Mouse (Mus musculus) brown adipose tissue, adult 24 weeks (tissue): ENCODE measurements at regions not wholly inside any gene's neighbourhood (a gene's known extent, or its start where the extent isn't known, plus 50 kb on each side); places are given as distances from the start of the nearest gene placed in this dataset.
"Not testable (repeated sequence)": the region's sequence is repeated elsewhere in the genome, so short reads cannot be mapped to it uniquely, and the experiment has no call there.

Source experiments
- H3K27ac ChIP-seq: fragments of 200-500 bp; replicated peaks from 2 replicates; pipeline ENCODE4 v1.5.1; 2012; ENCODE audit warnings: low read depth, mild to moderate bottlenecking, low read length
- H3K4me1 ChIP-seq: fragments of 200-500 bp; 2 replicates; pipeline ENCODE4 v1.6.1; 2012; ENCODE audit warnings: low read length, mixed read lengths; ENCODE audit not compliant: control insufficient read depth, insufficient read depth, insufficient read length
- H3K4me3 ChIP-seq: fragments of 200-500 bp; 2 replicates; pipeline ENCODE4 v1.5.1; 2012; ENCODE audit warnings: low read depth, mild to moderate bottlenecking, low read length, moderate library complexity; ENCODE audit not compliant: insufficient read depth

- H3K27ac ChIP-seq = no peak overlapping the region
- H3K4me3 ChIP-seq = no peak overlapping the region
- H3K4me1 ChIP-seq = no peaks in the 10 kb centered on the region
These were observed 136.6 kb downstream of the Phlda1 start for GRCm38 (mm10) chr10:111642683-111643082.

DNA sequence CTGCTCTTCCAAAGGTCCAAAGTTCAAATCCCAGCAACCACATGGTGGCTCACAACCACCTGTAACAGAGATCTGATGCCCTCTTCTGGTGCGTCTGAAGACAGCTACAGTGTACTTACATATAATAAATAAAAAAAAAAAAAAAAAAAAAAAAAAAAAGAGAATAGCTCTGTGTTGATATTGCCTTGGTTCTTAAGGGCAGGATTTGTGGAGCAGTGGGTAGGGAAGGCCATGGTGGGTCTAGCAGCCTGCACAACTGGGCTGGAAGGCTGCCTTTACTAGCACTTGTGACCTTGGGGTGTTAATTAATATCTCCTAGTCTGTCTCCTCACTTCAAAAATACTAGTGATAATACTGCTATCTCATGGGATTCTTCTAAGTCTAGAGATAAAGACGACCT, 147.7 kb downstream of the Phlda1 start:
- not testable (repeated sequence) for H3K4me3 ChIP-seq, H3K4me1 ChIP-seq, H3K27ac ChIP-seq

GRCm38 (mm10) chr10:111654364-111655226, 148.5 kb downstream of the Phlda1 start:
- H3K27ac ChIP-seq = no peak overlapping the region
- no peak overlapping the region for H3K4me3 ChIP-seq
- no peaks in the 10 kb centered on the region for H3K4me1 ChIP-seq

GRCm38 (mm10) chr10:111658828-111659227, 152.7 kb downstream of the Phlda1 start:
- Histone ChIP-seq H3K27ac (no peak overlapping the region), H3K4me3 (no peak overlapping the region), H3K4me1 (no peaks in the 10 kb centered on the region)

- Histone ChIP-seq H3K4me1 (no peaks in the 10 kb centered on the region), H3K27ac (no peak overlapping the region), H3K4me3 (no peak overlapping the region)
These were observed 156.6 kb downstream of the Phlda1 start for GRCm38 (mm10) chr10:111662665-111663064.

DNA sequence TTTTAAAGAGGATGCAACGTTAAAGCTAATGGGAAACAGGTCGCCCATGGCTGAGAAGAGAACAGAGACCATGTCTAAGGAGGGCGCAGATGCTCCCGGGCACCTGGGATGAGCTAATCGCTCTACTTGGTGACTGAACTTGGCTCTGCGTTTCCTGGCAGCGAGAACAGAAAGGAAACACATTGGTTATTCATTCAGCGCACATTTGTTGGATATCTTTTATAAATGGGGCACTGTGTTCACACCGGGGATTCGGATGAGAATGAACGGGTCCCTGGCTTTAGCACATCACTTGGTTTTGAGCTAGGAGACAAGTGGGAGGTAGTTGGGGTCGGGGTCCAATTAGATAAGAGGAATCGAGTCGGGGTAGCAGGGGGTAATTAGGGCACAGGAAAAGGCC, 159.7 kb downstream of the Phlda1 start:
- H3K4me1 ChIP-seq = peaks cover 3% of the 10 kb centered on the region; the same call in 1 of the 2 replicates
- no peak overlapping the region for H3K27ac ChIP-seq
- no peak overlapping the region for H3K4me3 ChIP-seq

- H3K27ac ChIP-seq = no peak overlapping the region
- H3K4me1 ChIP-seq = peaks cover 3% of the 10 kb centered on the region; the same call in 1 of the 2 replicates
- no peak overlapping the region for H3K4me3 ChIP-seq
These were observed 160.9 kb downstream of the Phlda1 start for GRCm38 (mm10) chr10:111666963-111667362.

DNA sequence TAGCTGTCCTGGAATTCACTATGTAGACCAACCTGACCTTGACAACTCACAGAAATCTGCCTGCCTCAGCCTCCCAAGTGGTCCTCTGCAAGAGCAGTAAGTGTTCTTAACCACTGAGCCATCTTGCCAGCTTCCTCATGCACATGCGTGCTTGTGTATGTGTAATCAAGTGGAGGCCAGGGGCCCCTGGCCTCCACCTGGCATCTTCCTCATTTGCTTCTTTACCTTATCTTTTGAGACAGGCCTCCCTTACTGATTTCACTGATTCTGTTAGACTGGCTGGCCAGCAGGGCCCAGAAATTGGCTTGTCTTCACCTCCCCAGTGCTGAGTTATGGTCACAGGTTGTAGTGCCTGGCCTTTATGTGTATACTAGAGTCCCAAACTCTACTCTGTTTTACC, 162.6 kb downstream of the Phlda1 start:
- H3K27ac ChIP-seq = no peak overlapping the region
- H3K4me3 ChIP-seq = no peak overlapping the region
- H3K4me1 ChIP-seq = peaks cover 3% of the 10 kb centered on the region; the same call in 1 of the 2 replicates

- H3K4me3 ChIP-seq = no peak overlapping the region
- H3K4me1 ChIP-seq = peaks cover 3% of the 10 kb centered on the region; the same call in 1 of the 2 replicates
- H3K27ac ChIP-seq = no peak overlapping the region
These were observed 163.6 kb downstream of the Phlda1 start for GRCm38 (mm10) chr10:111669658-111670057.

- Histone ChIP-seq H3K27ac (no peak overlapping the region), H3K4me1 (peaks cover 3% of the 10 kb centered on the region; the same call in 1 of the 2 replicates), H3K4me3 (no peak overlapping the region)
These were observed 164.6 kb downstream of the Phlda1 start for GRCm38 (mm10) chr10:111670666-111671065.

DNA sequence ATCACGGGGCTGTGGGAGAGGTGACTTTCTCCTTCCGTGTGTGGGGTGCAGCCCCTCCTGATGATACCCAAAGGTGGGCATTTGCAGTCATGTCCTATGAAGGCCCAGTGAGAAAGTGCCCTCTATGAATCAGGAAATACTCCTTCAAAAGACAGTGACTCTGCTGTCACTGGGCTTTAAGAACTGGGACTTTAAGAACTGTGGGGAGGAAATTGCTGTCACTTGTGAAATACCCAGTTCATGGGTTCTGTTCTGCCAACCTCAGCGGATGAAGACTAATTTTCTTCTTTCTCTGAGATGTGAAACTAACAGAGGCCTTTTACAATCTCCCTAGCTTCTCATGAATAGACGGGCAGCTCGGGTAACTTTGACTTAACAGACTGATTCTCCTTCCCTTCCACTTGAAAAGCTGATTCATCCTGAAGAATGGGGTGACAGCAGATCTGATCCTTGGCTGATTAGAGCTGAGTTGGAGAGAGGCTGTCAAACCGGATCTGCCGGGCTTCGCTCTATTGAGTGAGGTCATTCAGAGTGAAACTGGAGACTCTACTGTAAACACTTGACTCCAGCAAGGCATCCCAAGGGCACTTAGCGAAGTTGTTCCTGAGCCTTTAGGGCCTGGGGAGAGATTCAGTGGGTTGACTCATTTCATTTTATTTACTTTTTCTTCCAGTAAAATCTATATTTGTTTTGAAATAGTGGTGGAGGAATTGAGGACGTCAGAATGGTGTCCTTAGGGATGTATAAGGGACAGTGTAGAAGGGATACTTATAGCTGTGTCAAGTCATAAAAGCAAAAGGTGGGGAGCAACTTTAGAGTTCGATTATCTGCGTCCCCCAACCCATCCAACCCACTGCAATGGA, 166.6 kb downstream of the Phlda1 start:
- H3K4me1 ChIP-seq = peaks cover 6% of the 10 kb centered on the region; the same call in 1 of the 2 replicates
- no peak overlapping the region for H3K4me3 ChIP-seq
- H3K27ac ChIP-seq = no peak overlapping the region

DNA sequence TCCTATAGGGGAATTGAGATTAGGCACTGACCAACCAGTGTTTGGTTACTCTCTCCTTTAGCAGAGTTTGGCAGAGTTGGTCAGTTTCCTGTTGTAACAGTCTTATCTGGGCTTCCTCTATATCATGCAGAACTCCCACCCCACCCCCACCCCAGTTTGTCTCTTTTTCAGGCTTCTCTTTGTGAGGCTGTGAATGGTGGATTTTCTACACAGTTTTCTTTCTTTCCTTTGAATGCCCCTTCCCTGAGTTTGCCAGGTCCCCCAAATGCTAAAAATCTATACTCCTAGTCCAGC, 167.2 kb downstream of the Phlda1 start:
- H3K4me1 ChIP-seq = peaks cover 6% of the 10 kb centered on the region; the same call in 1 of the 2 replicates
- no peak overlapping the region for H3K27ac ChIP-seq
- no peak overlapping the region for H3K4me3 ChIP-seq

DNA sequence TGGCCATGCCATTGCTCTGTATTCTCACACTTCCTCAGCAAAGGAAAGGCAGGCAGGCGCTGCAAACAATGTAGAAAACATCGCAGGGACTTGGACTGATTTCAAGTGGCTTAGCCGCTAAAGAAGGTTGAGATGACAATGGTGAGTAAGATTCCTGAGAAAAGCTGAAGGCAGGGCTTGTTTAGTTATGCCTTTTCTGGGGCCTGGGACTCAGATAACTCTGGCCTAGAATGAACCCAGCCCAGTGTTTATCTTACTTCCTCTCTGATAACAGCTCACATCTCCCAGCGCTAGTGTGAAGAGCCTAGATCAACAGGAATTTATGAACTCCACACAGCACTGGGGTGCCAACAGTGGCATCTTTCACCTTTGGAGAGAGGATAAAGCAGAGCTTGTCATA, 170.2 kb downstream of the Phlda1 start:
- Histone ChIP-seq H3K4me1 (peaks cover 2% of the 10 kb centered on the region; the same call in 1 of the 2 replicates), H3K27ac (no peak overlapping the region), H3K4me3 (no peak overlapping the region)

GRCm38 (mm10) chr10:111680919-111681318, 174.8 kb downstream of the Phlda1 start:
- Histone ChIP-seq H3K4me3 (no peak overlapping the region), H3K27ac (no peak overlapping the region), H3K4me1 (peaks cover 2% of the 10 kb centered on the region; the same call in 1 of the 2 replicates)
